Mouse (Mus musculus): ENCODE results near the gene Kdm6b. TPM values are rescaled to one million over a fixed set of nuclear protein-coding genes. Genes with fewer than 3 reads are reported as not detected.

Gene Kdm6b
- polyA plus RNA-seq, 1 experiment from 2014 or later = 26.2 TPM

GRCm38 (mm10) chr11:69417449-69418384, 4.2 kb upstream of the Kdm6b start:
- Histone ChIP-seq H3K27ac (replicated peaks; ENCODE audit: low read depth, low read length) (peak overlapping the region; percentile 99), H3K36me3 (replicated peaks; ENCODE audit: control insufficient read depth, insufficient read depth, low read depth, low read length) (no peaks in the 10 kb centered on the region), H3K4me1 (ENCODE audit: control insufficient read depth, insufficient read depth, low read length) (peaks cover 12% of the 10 kb centered on the region), H3K9me3 (replicated peaks; ENCODE audit: control insufficient read depth, low read length) (no peaks in the 10 kb centered on the region), H3K9ac (replicated peaks; ENCODE audit: low read length) (peak overlapping the region; percentile 53), H3K4me3 (ENCODE audit: low read depth, low read length) (peak overlapping the region; percentile 41), H3K4me2 (ENCODE audit: low read depth, low read length) (peak overlapping the region; percentile 72), H3K27me3 (ENCODE audit: control insufficient read depth, insufficient read depth, low read length) (peaks cover 11% of the 10 kb centered on the region)
- DNase-seq (ENCODE audit: low spot score) (peak; percentile 97), ATAC-seq (replicated peaks; ENCODE audit: insufficient number of reproducible peaks, low FRiP score, low TSS enrichment, low read depth) (peak; percentile 32)
- under 1% methylated on average over 39 of the region's 39 CpGs for WGBS

GRCm38 (mm10) chr11:69416921-69417448, 3.5 kb upstream of the Kdm6b start:
- peak overlapping the region; percentile 50 for H3K9ac ChIP-seq (replicated peaks; ENCODE audit: low read length)
- no peaks in the 10 kb centered on the region for H3K9me3 ChIP-seq (replicated peaks; ENCODE audit: control insufficient read depth, low read length)
- DNase-seq (ENCODE audit: low spot score) = no peak
- peak overlapping the region; percentile 72 for H3K4me2 ChIP-seq (ENCODE audit: low read depth, low read length)
- ATAC-seq (replicated peaks; ENCODE audit: insufficient number of reproducible peaks, low FRiP score, low TSS enrichment, low read depth) = no peak
- WGBS = 2% methylated on average over 8 of the region's 8 CpGs
- peaks cover 18% of the 10 kb centered on the region for H3K4me1 ChIP-seq (ENCODE audit: control insufficient read depth, insufficient read depth, low read length)
- H3K27ac ChIP-seq (replicated peaks; ENCODE audit: low read depth, low read length) = peak overlapping the region; percentile 99
- H3K27me3 ChIP-seq (ENCODE audit: control insufficient read depth, insufficient read depth, low read length) = peaks cover 11% of the 10 kb centered on the region
- H3K4me3 ChIP-seq (ENCODE audit: low read depth, low read length) = peak overlapping the region; percentile 41
- no peaks in the 10 kb centered on the region for H3K36me3 ChIP-seq (replicated peaks; ENCODE audit: control insufficient read depth, insufficient read depth, low read depth, low read length)

GRCm38 (mm10) chr11:69416509-69416908, 3.0 kb upstream of the Kdm6b start:
- peak overlapping the region; percentile 99 for H3K27ac ChIP-seq (replicated peaks; ENCODE audit: low read depth, low read length)
- no peaks in the 10 kb centered on the region for H3K36me3 ChIP-seq (replicated peaks; ENCODE audit: control insufficient read depth, insufficient read depth, low read depth, low read length)
- H3K4me3 ChIP-seq (ENCODE audit: low read depth, low read length) = peak overlapping the region; percentile 79
- H3K9me3 ChIP-seq (replicated peaks; ENCODE audit: control insufficient read depth, low read length) = no peaks in the 10 kb centered on the region
- no peak for DNase-seq (ENCODE audit: low spot score)
- peak overlapping the region; percentile 72 for H3K4me2 ChIP-seq (ENCODE audit: low read depth, low read length)
- peaks cover 8% of the 10 kb centered on the region for H3K27me3 ChIP-seq (ENCODE audit: control insufficient read depth, insufficient read depth, low read length)
- H3K4me1 ChIP-seq (ENCODE audit: control insufficient read depth, insufficient read depth, low read length) = peaks cover 22% of the 10 kb centered on the region
- 0% methylated on average over 4 of the region's 4 CpGs for WGBS
- no peak for ATAC-seq (replicated peaks; ENCODE audit: insufficient number of reproducible peaks, low FRiP score, low TSS enrichment, low read depth)
- no peak overlapping the region; the same call in 1 of the 2 replicates for H3K9ac ChIP-seq (replicated peaks; ENCODE audit: low read length)

- Histone ChIP-seq H3K27me3 (ENCODE audit: control insufficient read depth, insufficient read depth, low read length) (peaks cover 1% of the 10 kb centered on the region; the same call in 1 of the 2 replicates), H3K9me3 (replicated peaks; ENCODE audit: control insufficient read depth, low read length) (no peaks in the 10 kb centered on the region), H3K9ac (replicated peaks; ENCODE audit: low read length) (peak overlapping the region; percentile 98), H3K4me3 (ENCODE audit: low read depth, low read length) (peak overlapping the region; percentile 79), H3K4me2 (ENCODE audit: low read depth, low read length) (peak overlapping the region; percentile 90), H3K27ac (replicated peaks; ENCODE audit: low read depth, low read length) (peak overlapping the region; percentile 99), H3K36me3 (replicated peaks; ENCODE audit: control insufficient read depth, insufficient read depth, low read depth, low read length) (no peaks in the 10 kb centered on the region), H3K4me1 (ENCODE audit: control insufficient read depth, insufficient read depth, low read length) (peaks cover 23% of the 10 kb centered on the region)
- peak; percentile 87 for DNase-seq (ENCODE audit: low spot score)
- ATAC-seq (replicated peaks; ENCODE audit: insufficient number of reproducible peaks, low FRiP score, low TSS enrichment, low read depth) = no peak
- WGBS = 2% methylated on average over 13 of the region's 25 CpGs
Observed at GRCm38 (mm10) chr11:69415668-69416451, 2.4 kb upstream of the Kdm6b start.

GRCm38 (mm10) chr11:69415327-69415667, 1.8 kb upstream of the Kdm6b start:
- ATAC-seq (replicated peaks; ENCODE audit: insufficient number of reproducible peaks, low FRiP score, low TSS enrichment, low read depth) = no peak

GRCm38 (mm10) chr11:69414421-69415326, 1.2 kb upstream of the Kdm6b start:
- H3K9me3 ChIP-seq (replicated peaks; ENCODE audit: control insufficient read depth, low read length) = no peaks in the 10 kb centered on the region
- peak overlapping the region; percentile 99 for H3K27ac ChIP-seq (replicated peaks; ENCODE audit: low read depth, low read length)
- H3K27me3 ChIP-seq (ENCODE audit: control insufficient read depth, insufficient read depth, low read length) = no peaks in the 10 kb centered on the region
- no peaks in the 10 kb centered on the region for H3K36me3 ChIP-seq (replicated peaks; ENCODE audit: control insufficient read depth, insufficient read depth, low read depth, low read length)
- peak overlapping the region; percentile 79 for H3K4me3 ChIP-seq (ENCODE audit: low read depth, low read length)
- peaks cover 21% of the 10 kb centered on the region for H3K4me1 ChIP-seq (ENCODE audit: control insufficient read depth, insufficient read depth, low read length)
- 9% methylated on average over 4 of the region's 4 CpGs for WGBS
- peak; percentile 36 for DNase-seq (ENCODE audit: low spot score)
- H3K4me2 ChIP-seq (ENCODE audit: low read depth, low read length) = peak overlapping the region; percentile 90
- ATAC-seq (replicated peaks; ENCODE audit: insufficient number of reproducible peaks, low FRiP score, low TSS enrichment, low read depth) = no peak
- H3K9ac ChIP-seq (replicated peaks; ENCODE audit: low read length) = peak overlapping the region; percentile 98

More at GRCm38 (mm10) chr11:69415327-69415667, 1.8 kb upstream of the Kdm6b start:
- peak; percentile 56 for DNase-seq (ENCODE audit: low spot score)
- peak overlapping the region; percentile 98 for H3K9ac ChIP-seq (replicated peaks; ENCODE audit: low read length)
- peak overlapping the region; percentile 90 for H3K4me2 ChIP-seq (ENCODE audit: low read depth, low read length)
- H3K27ac ChIP-seq (replicated peaks; ENCODE audit: low read depth, low read length) = peak overlapping the region; percentile 99
- no peaks in the 10 kb centered on the region for H3K9me3 ChIP-seq (replicated peaks; ENCODE audit: control insufficient read depth, low read length)
- H3K27me3 ChIP-seq (ENCODE audit: control insufficient read depth, insufficient read depth, low read length) = no peaks in the 10 kb centered on the region
- H3K4me1 ChIP-seq (ENCODE audit: control insufficient read depth, insufficient read depth, low read length) = peaks cover 23% of the 10 kb centered on the region
- H3K36me3 ChIP-seq (replicated peaks; ENCODE audit: control insufficient read depth, insufficient read depth, low read depth, low read length) = no peaks in the 10 kb centered on the region
- H3K4me3 ChIP-seq (ENCODE audit: low read depth, low read length) = peak overlapping the region; percentile 79
- 2% methylated on average over 3 of the region's 3 CpGs for WGBS

GRCm38 (mm10) chr11:69412548-69412947, 927 bp downstream of the Kdm6b start:
- Histone ChIP-seq H3K4me1 (ENCODE audit: control insufficient read depth, insufficient read depth, low read length) (peaks cover 23% of the 10 kb centered on the region), H3K27ac (replicated peaks; ENCODE audit: low read depth, low read length) (0 out of 2 replicates have a peak overlapping the region, but pooled peaks have one; percentile 43), H3K36me3 (replicated peaks; ENCODE audit: control insufficient read depth, insufficient read depth, low read depth, low read length) (peaks cover under 1% of the 10 kb centered on the region), H3K9me3 (replicated peaks; ENCODE audit: control insufficient read depth, low read length) (no peaks in the 10 kb centered on the region), H3K4me2 (ENCODE audit: low read depth, low read length) (peak overlapping the region; percentile 93), H3K4me3 (ENCODE audit: low read depth, low read length) (peak overlapping the region; percentile 69), H3K27me3 (ENCODE audit: control insufficient read depth, insufficient read depth, low read length) (no peaks in the 10 kb centered on the region), H3K9ac (replicated peaks; ENCODE audit: low read length) (peak overlapping the region; percentile 35; the same call in 1 of the 2 replicates)
- 66% methylated on average over 7 of the region's 7 CpGs for WGBS
- ATAC-seq (replicated peaks; ENCODE audit: insufficient number of reproducible peaks, low FRiP score, low TSS enrichment, low read depth) (no peak), DNase-seq (ENCODE audit: low spot score) (no peak)
